8 mouse cellular contexts compared by ENCODE assay signal in genomic region chr10:127267318-127267717, GRCm38 (mm10). TPM values are rescaled to one million over a fixed set of nuclear protein-coding genes. Genes with fewer than 3 reads are reported as not detected.
DNase-seq lines count a peak whose midpoint lies in the region; ATAC-seq and TF ChIP-seq lines count a peak whose summit lies in the region.

No protein-coding gene starts in this region.

- peaks cover 27% of the 10 kb centered on the region for H3K27me3 ChIP-seq in embryonic facial prominence, embryonic 12.5 days
- no peaks in the 10 kb centered on the region for H3K27me3 ChIP-seq in midbrain, postnatal 0 days (ENCODE audit: insufficient read depth, low read length)

- no peak for ATAC-seq in embryonic facial prominence, embryonic 12.5 days (ENCODE audit: insufficient number of reproducible peaks, insufficient read depth, low FRiP score, low TSS enrichment)
- ATAC-seq in midbrain, postnatal 0 days (ENCODE audit: low FRiP score): no peak
- ATAC-seq in activated CD4-positive, CD25-positive, alpha-beta regulatory T cell, adult 4 months: no peak

- WGBS in embryonic facial prominence, embryonic 12.5 days: 75% methylated on average over 5 of the region's 5 CpGs
- 68% methylated on average over 5 of the region's 5 CpGs for WGBS in midbrain, postnatal 0 days

- H3K4me2 ChIP-seq in embryonic facial prominence, embryonic 12.5 days (replicated peaks): peak overlapping the region; percentile 96
- H3K4me2 ChIP-seq in midbrain, postnatal 0 days (ENCODE audit: low read depth, low read length, poor library complexity, severe bottlenecking): peak overlapping the region; percentile 84

- DNase-seq in kidney, adult 11 months: peak; percentile 31
- no peak for DNase-seq in kidney, postnatal 4 days
- peak; percentile 49 for DNase-seq in kidney, adult 9 months
- DNase-seq in midbrain, postnatal 0 days (ENCODE audit: low spot score): no peak
- no peak for DNase-seq in adrenal gland, adult 18-20 months (ENCODE audit: low spot score in 2 of 2)
- DNase-seq in retina, postnatal 1 day: no peak

- no peak for TF ChIP-seq CTCF in midbrain, postnatal 0 days (IDR thresholded peaks at IDR 0.05)

- peaks cover 18% of the 10 kb centered on the region for H3K4me1 ChIP-seq in embryonic facial prominence, embryonic 12.5 days
- H3K4me1 ChIP-seq in midbrain, postnatal 0 days (ENCODE audit: insufficient read depth, low read length): peaks cover 9% of the 10 kb centered on the region; the same call in 1 of the 2 replicates

- no peak overlapping the region for H3K27ac ChIP-seq in embryonic facial prominence, embryonic 12.5 days
- H3K27ac ChIP-seq in midbrain, postnatal 0 days (ENCODE audit: low read depth, low read length): peak overlapping the region; percentile 94

- H3K9me3 ChIP-seq in embryonic facial prominence, embryonic 12.5 days: no peaks in the 10 kb centered on the region
- no peaks in the 10 kb centered on the region for H3K9me3 ChIP-seq in midbrain, postnatal 0 days (ENCODE audit: low read length)

- peak overlapping the region; percentile 97 for H3K9ac ChIP-seq in embryonic facial prominence, embryonic 12.5 days
- peak overlapping the region; percentile 98 for H3K9ac ChIP-seq in midbrain, postnatal 0 days (replicated peaks; ENCODE audit: low read length, poor library complexity, severe bottlenecking)

- peaks cover 21% of the 10 kb centered on the region for H3K36me3 ChIP-seq in embryonic facial prominence, embryonic 12.5 days
- H3K36me3 ChIP-seq in midbrain, postnatal 0 days (ENCODE audit: insufficient read depth, low read length): peaks cover 28% of the 10 kb centered on the region

- peak overlapping the region; percentile 84 for H3K4me3 ChIP-seq in embryonic facial prominence, embryonic 12.5 days
- peak overlapping the region; percentile 86 for H3K4me3 ChIP-seq in midbrain, postnatal 0 days (ENCODE audit: low read depth, low read length)

RNA-seq across cellular contexts. Expression of gene Dctn2, which starts 1.1 kb away (rescaled TPM):
- 199 and 213 TPM in 2 replicates for polyA plus RNA-seq in embryonic facial prominence, embryonic 12.5 days (2016; fragmentation: Nextera tagmentation; extraction: Ambion mirVana)
- 274 and 309 TPM in 2 replicates for total RNA-seq in midbrain, postnatal 0 days (2014; rRNA removed)
- 318 and 345 TPM in 2 replicates for polyA plus RNA-seq in midbrain, postnatal 0 days (2015; fragmentation: Nextera tagmentation; extraction: Ambion mirVana)
- 100 to 1,000 TPM; 143 to 159 TPM for total RNA-seq in adrenal gland, adult 18-20 months (2021)
- 10 to 100 TPM; 55.4 to 60.6 TPM for polyA plus RNA-seq in activated CD4-positive, CD25-positive, alpha-beta regulatory T cell, adult 4 months (2017; shearing (Covaris generic))

RNA-seq across cellular contexts. Expression of gene Kif5a, which starts 4.2 kb away (rescaled TPM):
- polyA plus RNA-seq in embryonic facial prominence, embryonic 12.5 days (2016; fragmentation: Nextera tagmentation; extraction: Ambion mirVana): 13.5 and 16.8 TPM in 2 replicates
- 244 and 249 TPM in 2 replicates for total RNA-seq in midbrain, postnatal 0 days (2014; rRNA removed)
- polyA plus RNA-seq in midbrain, postnatal 0 days (2015; fragmentation: Nextera tagmentation; extraction: Ambion mirVana): 102 and 103 TPM in 2 replicates
- total RNA-seq in adrenal gland, adult 18-20 months (2021): 1 to 10 TPM; 5.4 to 8.0 TPM
- under 1 TPM; 0.18 to 0.70 TPM for polyA plus RNA-seq in activated CD4-positive, CD25-positive, alpha-beta regulatory T cell, adult 4 months (2017; shearing (Covaris generic))

RNA-seq across cellular contexts. Expression of gene Mbd6, which starts 21.5 kb away (rescaled TPM):
- 17.2 and 23.3 TPM in 2 replicates for polyA plus RNA-seq in embryonic facial prominence, embryonic 12.5 days (2016; fragmentation: Nextera tagmentation; extraction: Ambion mirVana)
- total RNA-seq in midbrain, postnatal 0 days (2014; rRNA removed): 8.2 and 10.0 TPM in 2 replicates
- 7.3 and 11.2 TPM in 2 replicates for polyA plus RNA-seq in midbrain, postnatal 0 days (2015; fragmentation: Nextera tagmentation; extraction: Ambion mirVana)
- 10 to 100 TPM; 38.9 to 45.4 TPM for total RNA-seq in adrenal gland, adult 18-20 months (2021)
- polyA plus RNA-seq in activated CD4-positive, CD25-positive, alpha-beta regulatory T cell, adult 4 months (2017; shearing (Covaris generic)): 10 to 100 TPM in 1 of 2 experiments, 1 to 10 TPM in 1; 4.0 to 10.6 TPM

RNA-seq across cellular contexts. Expression of gene Mars, which starts 44.3 kb away (rescaled TPM):
- polyA plus RNA-seq in embryonic facial prominence, embryonic 12.5 days (2016; fragmentation: Nextera tagmentation; extraction: Ambion mirVana): 138 and 142 TPM in 2 replicates
- 62.6 and 84.3 TPM in 2 replicates for total RNA-seq in midbrain, postnatal 0 days (2014; rRNA removed)
- 103 and 112 TPM in 2 replicates for polyA plus RNA-seq in midbrain, postnatal 0 days (2015; fragmentation: Nextera tagmentation; extraction: Ambion mirVana)
- 10 to 100 TPM; 80.9 to 98.6 TPM for total RNA-seq in adrenal gland, adult 18-20 months (2021)
- polyA plus RNA-seq in activated CD4-positive, CD25-positive, alpha-beta regulatory T cell, adult 4 months (2017; shearing (Covaris generic)): 10 to 100 TPM; 21.6 to 21.9 TPM

RNA-seq across cellular contexts. Expression of gene Arhgap9, which starts 54.4 kb away (rescaled TPM):
- 1.8 and 2.6 TPM in 2 replicates for polyA plus RNA-seq in embryonic facial prominence, embryonic 12.5 days (2016; fragmentation: Nextera tagmentation; extraction: Ambion mirVana)
- total RNA-seq in midbrain, postnatal 0 days (2014; rRNA removed): 0.24 and 1.2 TPM in 2 replicates
- polyA plus RNA-seq in midbrain, postnatal 0 days (2015; fragmentation: Nextera tagmentation; extraction: Ambion mirVana): 0.91 and 1.0 TPM in 2 replicates
- 1 to 10 TPM; 1.7 to 2.9 TPM for total RNA-seq in adrenal gland, adult 18-20 months (2021)
- polyA plus RNA-seq in activated CD4-positive, CD25-positive, alpha-beta regulatory T cell, adult 4 months (2017; shearing (Covaris generic)): 100 to 1,000 TPM; 125 TPM

Comparison
In these comparisons a context has a peak if more than half of its experiments do, and no peak if none do; other contexts are left out.
1. DNase-seq: peak in kidney, adult 11 months (single experiment) and kidney, adult 9 months (single experiment); none in kidney, postnatal 4 days (0 of 2), midbrain, postnatal 0 days (single experiment), adrenal gland, adult 18-20 months (0 of 2) and retina, postnatal 1 day (single experiment).